Mouse (Mus musculus) monocyte, adult 5-6 weeks (primary cell): ENCODE measurements at regions not wholly inside any gene's neighbourhood (a gene's known extent, or its start where the extent isn't known, plus 50 kb on each side); places are given as distances from the start of the nearest gene placed in this dataset.
"Not testable (repeated sequence)": the region's sequence is repeated elsewhere in the genome, so short reads cannot be mapped to it uniquely, and the experiment has no call there.

ENCODE experiments used
- ATAC-seq: fragments of 153-309, 156-312 bp; replicated peaks from 2 replicates; pipeline ENCODE4 v1.8.0; 2017; ENCODE audit warnings: mild to moderate bottlenecking; ENCODE audit not compliant: low TSS enrichment, insufficient number of reproducible peaks, severe bottlenecking, poor library complexity, low FRiP score

DNA sequence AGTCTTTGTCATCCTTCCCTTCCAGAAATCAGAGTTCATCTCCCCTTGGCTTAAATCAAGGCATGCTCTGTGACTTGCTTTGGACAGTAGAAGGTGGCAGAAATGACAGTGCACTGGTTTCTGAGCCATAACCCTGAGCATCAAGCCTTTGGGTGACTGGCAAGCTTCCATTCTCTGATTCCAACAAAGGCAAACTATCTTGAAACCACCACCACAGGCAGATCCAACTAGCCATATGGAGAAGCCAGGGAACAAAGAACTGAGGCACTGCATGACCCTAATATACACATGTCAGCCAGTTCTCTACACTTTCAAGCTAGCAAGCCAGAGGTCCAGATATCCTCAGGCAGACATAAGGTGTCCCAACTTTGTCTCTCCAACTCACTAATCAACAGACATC, 151.2 kb upstream of the Rps6ka3 start:
- no peak for ATAC-seq

DNA sequence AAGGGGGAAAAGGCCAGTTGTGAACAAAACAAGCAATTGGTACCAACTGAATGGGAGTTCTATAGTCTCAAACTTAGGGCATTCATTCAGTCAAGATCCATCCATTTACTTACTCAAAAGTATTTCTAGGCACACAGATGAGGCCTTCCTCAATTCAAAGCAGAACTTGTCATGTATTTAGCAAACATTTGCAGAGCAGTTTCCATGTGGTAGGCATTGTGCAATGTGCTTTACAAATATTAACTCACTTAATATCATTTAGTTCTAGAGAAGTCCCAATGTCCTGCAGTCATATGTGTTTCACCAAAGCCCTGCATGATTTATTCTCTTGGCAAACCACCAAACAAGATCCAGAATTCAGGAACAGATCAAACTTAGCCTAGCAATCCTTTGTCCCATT, 148.8 kb upstream of the Rps6ka3 start:
- no peak for ATAC-seq

DNA sequence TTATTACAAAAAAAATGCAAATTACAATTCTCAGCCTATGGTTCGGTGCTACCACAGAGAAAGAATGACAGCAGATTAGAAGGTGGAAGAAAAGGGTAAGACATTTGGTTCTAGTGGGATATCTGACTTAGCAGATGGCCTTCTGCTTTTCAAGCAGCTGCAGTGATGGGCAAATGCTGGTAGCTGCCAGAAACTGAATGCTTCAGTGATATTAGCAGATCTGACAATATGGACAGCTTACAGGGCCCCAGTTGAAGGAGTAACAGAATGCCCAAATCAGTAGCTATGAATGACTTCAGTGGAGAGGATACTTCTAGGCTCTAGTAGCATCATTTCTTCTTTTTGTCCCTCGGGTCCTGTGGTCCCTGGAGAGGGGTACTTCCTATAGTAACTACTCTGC, 143.9 kb upstream of the Rps6ka3 start:
- ATAC-seq, result no peak

DNA sequence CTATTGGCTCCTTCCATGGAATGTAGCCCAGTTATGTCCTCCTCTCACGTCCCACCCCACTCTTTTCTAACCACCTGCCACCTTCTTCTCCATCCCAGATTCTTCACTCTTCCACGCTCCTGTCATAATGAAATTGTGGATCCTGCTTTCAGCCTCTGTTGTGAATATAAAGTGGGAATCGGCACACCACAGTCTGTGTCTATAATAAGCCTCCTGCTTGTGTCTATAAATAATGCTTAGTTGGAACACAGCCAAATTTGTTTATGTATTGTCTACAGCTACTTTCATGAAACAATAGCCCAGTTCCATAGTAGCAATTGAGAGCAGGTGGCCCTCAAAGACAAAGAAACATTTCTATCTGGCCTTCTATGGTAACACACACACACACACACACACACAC, 137.5 kb upstream of the Rps6ka3 start:
- ATAC-seq, result no peak

DNA sequence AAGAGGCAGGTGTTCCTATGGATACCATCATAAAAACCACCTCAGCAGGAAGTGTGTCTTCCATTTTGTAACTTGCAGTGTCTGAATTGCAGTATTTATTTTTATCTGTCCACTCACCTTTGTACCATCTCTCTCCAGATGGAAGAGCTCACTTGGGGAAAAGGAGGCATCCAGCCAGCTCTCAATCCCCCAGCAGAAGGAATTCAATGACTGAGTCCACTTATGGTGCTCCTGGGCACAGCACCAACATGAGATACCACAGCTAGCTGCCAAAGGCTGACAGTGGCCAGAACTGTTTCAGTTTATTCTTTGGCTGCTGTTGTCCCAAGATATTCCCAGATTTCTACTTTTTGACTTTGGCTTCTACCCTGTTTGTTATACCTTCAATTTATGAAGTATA, 136.6 kb upstream of the Rps6ka3 start:
- ATAC-seq, result no peak

DNA sequence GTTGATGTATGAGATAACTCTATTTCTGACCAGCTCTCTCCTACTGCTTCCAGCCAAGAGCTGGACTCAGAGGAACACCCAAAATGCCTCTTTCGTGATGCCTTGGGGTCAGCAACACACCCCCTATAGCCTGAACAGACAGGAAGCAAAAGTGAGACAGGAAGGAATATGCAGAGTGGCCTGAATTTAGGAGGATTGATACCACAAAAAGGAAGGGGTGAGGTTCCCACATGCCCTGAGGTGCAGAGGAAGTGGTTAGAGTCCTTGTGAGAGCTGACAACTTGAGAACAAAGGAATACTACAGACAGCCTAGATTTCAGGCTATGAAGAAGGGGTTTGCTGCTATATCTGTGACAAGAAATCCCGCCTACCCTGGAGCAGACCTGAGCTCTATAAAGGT, 129.6 kb upstream of the Rps6ka3 start:
- ATAC-seq, result 0 out of 2 replicates have a peak, but pooled peaks have one; percentile 35

DNA sequence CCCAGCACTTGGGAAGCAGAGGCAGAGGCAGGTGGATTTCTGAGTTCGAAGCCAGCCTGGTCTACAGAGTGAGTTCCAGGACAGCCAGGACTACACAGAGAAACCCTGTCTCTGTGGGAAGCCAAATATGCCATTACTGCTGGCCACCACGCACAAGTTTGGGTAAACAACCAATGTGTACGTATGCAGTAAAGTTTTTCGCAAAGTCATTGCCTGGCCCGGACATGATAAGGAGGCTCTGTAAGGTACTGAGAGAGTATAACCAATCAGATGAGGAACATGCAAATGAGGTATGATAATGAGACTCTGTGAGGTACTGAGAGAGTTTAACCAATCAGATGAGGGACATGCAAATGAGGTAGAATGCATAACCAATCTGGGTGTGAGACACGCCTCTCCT, 99.5 kb upstream of the Rps6ka3 start:
- ATAC-seq, result not testable (repeated sequence)

DNA sequence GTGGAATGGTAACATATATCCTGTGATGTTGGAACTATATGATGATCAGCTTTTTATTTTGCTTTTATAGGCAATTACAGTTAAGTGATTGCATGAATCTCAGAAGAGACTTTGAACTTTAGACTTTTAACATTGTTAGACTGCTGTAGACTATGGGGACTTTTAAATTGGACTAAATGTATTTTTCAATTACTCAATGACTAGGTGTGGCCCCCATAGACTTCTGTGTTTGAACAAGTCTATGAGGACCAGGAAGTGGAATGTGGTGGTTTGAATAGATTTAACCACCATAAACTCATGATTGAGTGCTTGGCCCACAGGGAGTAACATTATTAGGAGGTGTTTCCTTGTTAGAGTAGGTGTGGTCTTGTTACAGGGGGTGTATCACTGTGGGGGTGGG, 93.9 kb upstream of the Rps6ka3 start:
- ATAC-seq, result no peak

DNA sequence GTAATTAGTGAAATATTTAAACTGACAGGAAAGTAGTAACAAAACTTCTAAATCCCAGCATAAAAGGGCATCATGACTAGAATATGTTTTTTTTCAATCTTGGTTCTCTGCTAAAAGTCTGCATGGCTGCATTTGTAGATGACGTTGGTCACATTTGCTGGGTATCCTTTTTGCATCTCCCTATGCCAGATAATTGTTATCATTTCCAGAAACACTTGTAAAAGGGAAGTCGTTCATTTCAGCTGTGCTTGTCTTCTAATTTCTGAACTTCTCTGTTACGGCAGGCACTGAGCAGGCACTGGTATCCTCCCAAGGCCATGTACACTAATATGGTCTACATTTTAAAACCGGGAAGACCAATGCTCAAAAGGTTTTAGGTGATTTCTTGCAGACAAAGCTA, 69.6 kb upstream of the Rps6ka3 start:
- ATAC-seq, result no peak

DNA sequence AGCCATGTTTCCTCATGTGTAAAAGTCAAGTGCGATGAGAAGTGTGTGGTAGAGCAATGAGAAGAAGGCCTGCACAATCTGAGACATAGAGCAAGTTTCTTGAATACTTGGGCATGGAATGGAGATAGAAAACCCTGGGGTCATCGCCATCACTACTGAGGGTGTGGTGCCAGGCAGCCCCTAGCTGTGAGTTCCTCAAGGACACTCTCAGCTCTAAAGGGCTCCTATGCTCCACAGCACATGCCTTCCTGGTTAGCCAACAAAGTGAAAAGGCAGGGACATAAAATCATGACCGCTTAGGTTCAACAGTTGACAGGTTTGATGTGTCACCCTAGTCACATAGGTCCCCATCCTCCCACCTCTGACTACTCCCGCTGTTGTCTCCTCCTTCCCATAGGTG, 66.8 kb upstream of the Rps6ka3 start:
- ATAC-seq, result no peak

DNA sequence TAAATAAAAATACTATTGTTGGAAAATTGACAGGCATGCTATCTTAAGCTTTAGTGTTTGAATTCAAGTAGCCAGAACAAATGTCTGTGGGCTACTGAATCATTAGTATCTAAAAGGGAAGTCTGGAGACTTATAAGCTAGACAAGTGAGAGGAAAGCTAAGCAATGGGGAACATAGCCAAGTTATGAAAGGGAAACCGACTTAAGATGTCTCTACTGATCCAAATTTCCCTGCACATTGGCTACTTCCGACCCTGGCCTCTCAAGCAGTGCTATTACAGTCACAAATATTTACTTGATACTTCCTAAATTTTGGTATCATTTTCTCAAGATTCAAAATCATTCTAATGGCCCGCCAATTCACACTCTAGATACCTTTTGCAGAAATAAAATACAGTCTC, 65.4 kb upstream of the Rps6ka3 start:
- ATAC-seq, result no peak

DNA sequence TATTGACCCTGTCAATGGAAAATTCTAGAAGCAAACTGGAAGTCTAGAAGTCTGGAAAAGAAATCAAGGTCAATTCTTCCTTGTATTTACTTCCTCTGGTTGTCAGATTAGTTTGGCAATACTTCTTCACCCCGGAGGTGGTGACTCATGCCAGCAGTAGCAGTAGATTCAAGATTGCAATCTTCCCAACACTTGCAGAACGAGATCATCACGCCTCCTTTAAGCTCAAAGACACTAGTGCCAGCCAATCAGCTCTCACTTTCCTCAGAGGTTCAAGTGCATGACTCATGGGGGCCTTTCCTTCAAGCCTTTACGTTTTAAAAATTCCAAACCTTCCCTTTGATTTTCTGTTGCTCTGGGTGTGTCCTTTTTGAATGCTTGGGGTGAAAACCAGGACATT, 64.9 kb upstream of the Rps6ka3 start:
- ATAC-seq, result no peak

DNA sequence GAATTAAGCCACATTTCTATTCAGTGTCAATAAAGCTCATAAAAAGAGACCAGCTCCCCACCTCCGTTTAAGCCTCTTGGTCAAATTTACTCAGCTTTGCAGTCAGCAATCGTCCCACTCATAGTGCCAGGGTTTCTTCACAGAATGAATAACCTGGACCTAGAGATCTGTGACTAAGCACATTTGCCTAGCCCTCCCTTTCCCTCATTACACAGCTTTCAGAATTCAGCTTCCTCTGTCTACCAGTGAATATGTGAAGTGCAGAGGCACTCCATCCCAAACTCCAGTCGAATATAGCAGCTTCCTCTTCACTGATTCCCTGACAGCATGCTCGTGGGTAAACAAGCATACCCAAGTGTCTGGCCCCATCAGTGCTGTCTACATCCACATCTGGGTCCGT, 54.3 kb upstream of the Rps6ka3 start:
- ATAC-seq, result no peak

DNA sequence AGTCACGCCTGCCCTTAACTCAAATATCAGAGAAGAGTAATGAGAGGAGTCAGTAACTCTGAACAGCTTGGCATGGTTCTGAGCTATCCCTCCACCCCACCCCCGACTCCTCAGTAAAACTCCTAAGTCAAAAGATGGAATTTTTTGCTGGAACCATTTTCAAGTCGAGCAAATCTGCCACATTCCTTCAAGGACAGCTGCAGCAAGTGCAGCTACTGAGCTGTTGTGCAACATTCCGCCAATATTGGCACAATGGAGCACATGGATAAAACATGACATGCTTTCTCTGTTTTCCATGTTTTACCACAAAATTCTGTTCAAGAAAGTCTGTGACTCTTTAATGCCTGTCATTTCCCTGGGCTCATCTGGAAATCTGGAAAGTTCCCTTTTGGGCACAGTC, 53.1 kb upstream of the Rps6ka3 start:
- no peak for ATAC-seq

DNA sequence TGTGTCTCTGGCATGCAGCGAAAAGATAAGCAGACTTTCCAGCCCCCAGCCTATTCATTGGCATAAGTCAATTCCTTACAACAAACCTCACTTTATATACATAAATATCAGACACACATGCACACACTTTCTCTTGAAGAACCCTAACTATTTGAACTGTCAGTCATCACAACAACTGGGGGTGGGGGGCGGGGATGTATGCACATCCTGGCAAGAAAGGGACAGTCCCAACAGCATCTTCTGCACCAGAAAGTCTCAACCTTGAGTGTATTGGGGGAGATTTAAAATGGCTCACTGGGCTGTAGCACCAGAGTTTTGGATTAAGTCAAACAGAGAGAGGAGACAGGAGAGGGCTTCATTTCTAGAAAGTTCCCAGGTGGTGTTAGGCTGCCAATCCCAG, 50.4 kb upstream of the Rps6ka3 start:
- no peak for ATAC-seq
